Mouse (Mus musculus) spleen, adult 10 weeks (tissue): Measurements from ENCODE around the gene Mafb. TPM values are rescaled to one million over a fixed set of nuclear protein-coding genes. Genes with fewer than 3 reads are reported as not detected.

Experiments used
- polyA plus RNA-seq: library from polyadenylated mRNA; stranded (reverse); fragments of 350-450 nt; fragmentation: Illumina TruSeq; extraction: RNeasy Lipid Tissue Mini Kit (QIAGEN cat#74804); gene quantifications from one replicate; pipeline ENCODE4 v1.2.3, GENCODE M21; 2015; ENCODE audit warnings: low replicate concordance; ENCODE audit not compliant: insufficient read depth

Gene Mafb
- 27.7 TPM for polyA plus RNA-seq

DNA sequence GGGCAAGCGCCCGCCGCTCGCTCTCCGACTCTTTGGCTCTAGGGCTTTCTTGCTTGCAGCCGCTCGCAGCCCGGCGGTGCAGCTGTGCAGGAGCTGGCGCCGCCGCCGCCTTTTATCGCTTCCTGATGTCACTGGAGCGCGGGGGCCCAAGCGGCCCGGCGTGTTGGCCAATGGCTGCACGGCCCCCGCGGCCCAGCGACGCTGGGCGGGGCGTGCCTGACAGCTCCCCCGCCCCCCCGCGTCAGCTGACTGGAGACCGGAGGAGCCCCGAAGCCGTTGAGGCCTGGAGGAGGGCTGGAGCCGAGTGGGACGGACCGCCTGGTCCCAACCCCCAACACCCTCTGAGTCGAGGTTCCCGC lies at the start of gene Mafb:
Gene Mafb (minus strand): TSS at position 86 of the 359 bp plus-strand sequence.

DNA sequence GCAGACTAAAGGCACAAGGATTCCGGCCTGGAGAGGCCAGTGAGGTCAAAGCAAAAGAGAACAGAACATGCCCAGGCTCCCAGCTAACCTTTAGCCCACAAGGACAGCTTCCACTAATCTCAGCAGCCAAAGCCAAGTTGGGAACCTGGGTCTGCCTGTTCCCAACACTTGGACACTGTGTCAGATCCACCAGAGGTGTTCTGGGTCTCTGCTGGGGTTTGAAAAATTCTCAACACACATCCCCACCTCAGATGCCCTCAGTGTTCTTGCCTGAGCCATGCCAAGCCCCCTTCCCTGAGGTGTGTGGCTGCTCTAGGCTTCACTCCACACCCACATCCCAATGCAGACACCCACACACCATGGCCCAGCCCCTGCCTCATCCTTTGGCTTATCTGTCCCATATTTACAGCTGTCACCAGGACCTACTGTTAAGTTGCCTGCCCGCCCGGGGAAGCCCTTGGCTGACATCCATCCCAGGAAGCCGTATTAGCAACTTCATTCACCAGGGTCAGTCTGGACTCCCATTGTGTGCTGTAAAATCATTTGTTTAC lies 32.7 kb downstream of the Mafb start, which contains the start of gene Gm826:
Gene Gm826 (minus strand): TSS at position 52 of the 551 bp plus-strand sequence.

Other genes starting within 250 kb of the Mafb start
- gene Gm826, start 32.9 kb downstream of the Mafb start, polyA plus RNA-seq = 1.2 TPM